Mouse (Mus musculus) mouse trophoblast stem cell (cell line): ENCODE results near the gene Gsta3.
"Not testable (repeated sequence)": the region's sequence is repeated elsewhere in the genome, so short reads cannot be mapped to it uniquely, and the experiment has no call there.

ENCODE experiments used
- in situ Hi-C, 2 experiments: fragments of 300-500 bp; cut with MseI, MboI; formaldehyde crosslinking; loops; 2 replicates in 1 of 2; 3 replicates in 1 of 2; pipeline ENCODE4 v1.15.1; 2025

The Gsta3 gene

DNA sequence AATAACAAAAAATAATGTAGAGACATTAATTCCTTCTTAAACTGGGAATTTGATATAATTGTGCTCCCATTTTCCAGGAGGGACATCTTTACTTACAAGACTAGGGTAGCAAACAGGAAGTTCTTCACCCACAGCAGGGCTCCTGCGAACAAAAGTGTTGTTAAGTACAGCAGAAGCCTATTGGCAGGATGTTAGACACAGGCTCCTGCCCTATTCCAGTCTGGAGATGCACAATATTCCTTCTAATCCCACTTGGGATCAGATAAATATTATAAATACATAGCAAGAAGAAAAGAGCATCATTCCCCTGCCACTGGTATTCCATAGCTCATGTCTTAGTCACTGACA is 12.9 kb downstream of the Gsta3 start:
- in situ Hi-C loops, result no loop called here

DNA sequence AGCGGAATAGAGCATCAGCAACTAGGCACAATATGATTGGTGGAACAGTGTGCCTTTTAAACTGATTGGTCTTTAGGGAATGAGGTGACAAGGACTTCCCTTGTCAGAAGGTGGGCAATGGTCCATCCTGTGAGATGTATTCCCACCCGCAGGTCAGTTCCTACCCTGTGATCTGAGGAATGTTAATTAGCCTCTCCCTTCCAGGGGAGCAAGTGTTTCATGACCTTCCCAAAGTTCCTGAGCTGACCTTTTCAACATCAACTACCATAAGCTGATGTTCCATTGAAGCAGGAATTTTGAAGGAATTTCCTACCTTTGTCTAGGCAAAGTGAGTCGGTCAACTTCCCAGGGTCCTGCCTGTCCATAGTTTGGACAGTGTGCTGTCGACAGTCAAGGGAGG is 13.5 kb downstream of the Gsta3 start:
- in situ Hi-C loops, result no loop called here

DNA sequence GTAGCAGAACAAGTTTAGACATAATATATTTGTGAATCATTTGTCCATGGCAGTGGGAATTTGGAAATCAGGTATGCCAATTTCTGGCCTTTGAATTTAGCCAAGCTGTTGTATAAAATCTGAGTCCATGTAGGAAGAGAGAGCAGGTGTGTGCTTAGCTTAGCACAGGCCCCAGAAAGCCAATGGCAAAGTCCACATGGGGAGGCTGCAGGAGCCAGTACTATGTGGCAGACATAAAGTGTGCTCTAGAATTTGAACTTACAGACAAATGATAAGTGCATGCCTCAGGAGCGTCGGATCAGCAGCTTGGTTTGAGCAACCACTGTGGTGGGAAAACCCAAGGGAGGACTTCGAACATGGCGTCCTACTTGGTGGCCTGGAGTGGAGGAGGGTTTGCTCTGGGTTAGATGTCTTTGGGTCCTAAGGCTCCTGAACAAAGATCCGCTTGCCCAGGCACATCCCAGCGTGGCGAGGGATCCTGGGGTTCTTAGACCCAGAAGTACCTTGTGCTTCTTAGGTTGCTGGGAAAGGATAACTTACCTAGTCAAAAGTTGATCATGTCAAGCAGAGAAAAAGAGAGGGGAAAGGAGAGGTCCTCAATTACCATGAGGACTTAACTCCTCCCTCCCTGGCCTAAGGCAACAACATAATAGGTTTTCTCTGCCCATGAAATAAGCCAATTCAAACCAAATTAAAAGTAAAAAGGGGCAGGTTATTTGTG is 15.4 kb downstream of the Gsta3 start:
- in situ Hi-C loops, result no loop called here

DNA sequence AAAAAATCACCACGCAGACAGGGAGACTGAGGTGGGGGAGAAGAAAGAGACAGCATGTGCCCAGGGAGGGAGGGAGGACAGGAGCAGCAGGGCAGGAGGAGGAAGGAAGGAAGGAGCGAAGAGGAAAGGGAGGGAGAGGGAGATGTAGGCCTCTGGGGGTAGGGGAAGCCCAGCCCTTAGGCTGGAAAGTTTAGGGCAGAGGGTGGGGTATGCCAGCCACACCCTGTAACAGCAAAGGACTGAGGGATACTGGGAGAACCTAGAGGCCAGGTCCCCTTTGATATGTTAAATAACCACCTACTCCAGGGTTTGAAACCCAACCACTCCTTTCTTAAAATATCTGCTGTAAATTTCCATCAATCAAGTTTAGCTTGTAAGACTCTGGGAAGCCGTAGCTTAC is 16.0 kb downstream of the Gsta3 start:
- in situ Hi-C loops, result no loop called here

DNA sequence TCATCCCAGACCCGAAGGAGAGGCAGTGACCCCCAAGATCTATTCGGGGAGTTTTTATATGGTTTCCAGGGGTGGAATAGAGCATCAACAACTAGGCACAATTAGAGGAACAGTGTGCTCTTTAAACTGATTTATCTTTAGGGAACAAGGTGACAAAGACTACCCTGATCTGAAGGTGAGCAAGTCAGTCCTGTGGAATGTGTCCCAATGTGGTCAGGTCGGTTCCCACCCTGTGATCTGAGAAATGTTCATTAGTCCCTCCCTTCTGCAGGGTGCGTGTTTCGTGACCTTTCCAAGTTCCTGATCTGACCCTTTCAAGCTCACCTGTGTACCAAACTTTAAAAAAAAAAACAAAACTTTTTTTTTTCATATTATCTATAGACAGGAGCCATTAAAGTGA is 16.5 kb downstream of the Gsta3 start:
- in situ Hi-C loops, result no loop called here

DNA sequence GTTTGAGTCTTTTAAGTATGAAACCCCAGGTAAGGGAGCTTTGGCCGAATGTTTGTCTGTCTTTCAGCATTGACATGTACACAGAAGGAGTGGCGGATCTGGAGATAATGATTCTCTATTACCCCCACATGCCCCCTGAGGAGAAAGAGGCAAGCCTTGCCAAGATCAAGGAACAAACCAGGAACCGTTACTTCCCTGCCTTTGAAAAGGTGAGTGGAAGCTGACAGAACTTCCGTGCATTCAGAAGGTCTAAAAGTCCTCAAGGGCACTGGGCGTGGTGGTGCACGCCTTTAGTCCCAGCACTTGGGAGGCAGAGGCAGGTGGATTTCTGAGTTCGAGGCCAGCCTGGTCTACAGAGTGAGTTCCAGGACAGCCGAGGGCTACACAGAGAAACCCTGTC is 19.6 kb downstream of the Gsta3 start:
- in situ Hi-C loops, result not testable (repeated sequence)

DNA sequence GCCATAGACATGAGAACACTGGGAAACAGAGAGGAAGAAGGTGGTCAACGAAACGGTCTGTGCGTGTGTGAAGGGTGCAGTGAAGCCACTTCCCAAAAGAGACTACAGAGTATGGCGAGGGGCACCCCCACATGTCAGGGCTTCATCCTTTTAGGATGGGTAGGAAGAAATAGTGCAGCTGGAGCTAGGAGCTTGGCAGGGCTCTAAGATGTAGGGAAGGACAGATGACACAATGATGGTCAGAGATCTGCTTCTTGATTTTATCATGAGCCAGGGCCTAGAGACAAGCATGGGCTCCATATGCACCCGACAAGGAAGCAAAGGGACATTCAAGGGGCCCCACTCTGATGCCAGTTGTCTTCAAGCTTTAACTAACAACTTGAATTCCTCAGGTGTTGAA is 22.0 kb downstream of the Gsta3 start:
- in situ Hi-C loops, result no loop called here

DNA sequence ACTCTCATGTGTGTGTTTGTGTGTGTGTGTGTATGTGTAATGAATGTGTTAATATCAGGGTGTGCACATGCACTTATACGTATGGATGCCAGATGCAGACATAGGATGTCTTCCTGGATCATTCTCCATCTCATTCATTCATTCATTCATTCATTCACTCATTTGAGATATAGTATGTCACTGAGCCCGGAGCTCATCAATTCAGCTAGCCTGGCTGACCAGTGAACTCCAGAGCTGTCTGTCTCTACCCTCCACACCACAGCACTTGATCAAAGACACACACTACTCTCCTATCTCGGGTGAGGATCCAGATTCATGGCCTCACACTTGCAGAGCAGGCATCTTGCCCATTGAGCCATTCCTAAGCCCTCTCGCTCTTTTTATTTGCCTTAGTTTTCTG is 23.6 kb downstream of the Gsta3 start:
- in situ Hi-C loops, result no loop called here

DNA sequence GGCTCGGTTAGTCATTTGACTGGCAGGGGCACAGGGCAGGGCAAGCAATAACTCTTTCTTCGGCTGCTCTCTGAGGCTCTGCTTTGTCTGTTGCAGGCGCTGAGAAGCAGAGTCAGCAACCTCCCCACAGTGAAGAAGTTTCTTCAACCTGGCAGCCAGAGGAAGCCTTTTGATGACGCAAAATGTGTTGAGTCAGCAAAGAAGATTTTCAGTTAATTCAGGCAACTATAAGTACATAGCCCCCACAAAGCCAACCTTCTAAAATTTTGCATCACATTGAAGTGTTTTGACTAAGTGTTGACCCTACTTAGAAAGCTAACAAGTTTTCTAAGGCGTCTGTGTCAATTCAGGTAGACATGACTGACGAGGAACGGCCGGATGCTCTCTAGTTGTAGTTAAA is 24.4 kb downstream of the Gsta3 start:
- in situ Hi-C loops, result no loop called here

DNA sequence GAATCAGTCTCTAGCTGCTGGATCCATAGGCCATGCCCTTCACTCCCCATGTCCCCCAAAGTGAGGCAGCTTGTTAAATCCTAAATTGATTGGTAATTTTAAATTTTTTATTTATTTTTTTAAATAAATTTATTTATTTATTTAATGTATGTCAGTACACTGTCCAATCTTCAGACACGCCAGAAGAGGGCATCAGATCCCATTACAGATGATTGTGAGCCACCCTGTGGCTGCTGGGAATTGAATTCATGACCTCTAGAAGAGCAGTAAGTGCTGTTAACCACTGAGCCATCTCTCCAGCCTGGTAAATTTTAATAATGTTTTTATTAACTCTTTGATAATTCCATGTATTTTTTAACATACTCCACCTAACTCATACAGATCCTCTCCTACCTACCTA is 26.4 kb downstream of the Gsta3 start:
- in situ Hi-C loops, result no loop called here

DNA sequence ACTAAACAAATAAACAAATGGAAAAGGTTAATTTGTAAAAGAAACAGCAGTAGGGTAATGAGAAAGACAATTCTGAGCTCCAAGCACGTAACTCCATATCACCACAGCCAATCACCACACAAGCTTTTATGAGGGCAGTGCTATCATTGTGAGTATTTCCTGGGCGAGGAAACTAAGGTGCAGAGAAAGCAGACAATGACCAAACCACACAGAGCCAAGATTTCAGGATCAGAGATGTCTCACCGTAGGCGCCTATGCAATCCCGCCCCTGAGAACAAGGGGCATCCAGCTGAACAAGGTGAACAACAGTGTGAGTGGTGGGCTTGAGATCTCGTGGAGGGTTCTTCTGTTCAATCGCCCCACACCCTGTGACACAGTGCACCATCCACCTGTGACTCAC is 27.1 kb downstream of the Gsta3 start:
- in situ Hi-C loops, result not testable (repeated sequence)

DNA sequence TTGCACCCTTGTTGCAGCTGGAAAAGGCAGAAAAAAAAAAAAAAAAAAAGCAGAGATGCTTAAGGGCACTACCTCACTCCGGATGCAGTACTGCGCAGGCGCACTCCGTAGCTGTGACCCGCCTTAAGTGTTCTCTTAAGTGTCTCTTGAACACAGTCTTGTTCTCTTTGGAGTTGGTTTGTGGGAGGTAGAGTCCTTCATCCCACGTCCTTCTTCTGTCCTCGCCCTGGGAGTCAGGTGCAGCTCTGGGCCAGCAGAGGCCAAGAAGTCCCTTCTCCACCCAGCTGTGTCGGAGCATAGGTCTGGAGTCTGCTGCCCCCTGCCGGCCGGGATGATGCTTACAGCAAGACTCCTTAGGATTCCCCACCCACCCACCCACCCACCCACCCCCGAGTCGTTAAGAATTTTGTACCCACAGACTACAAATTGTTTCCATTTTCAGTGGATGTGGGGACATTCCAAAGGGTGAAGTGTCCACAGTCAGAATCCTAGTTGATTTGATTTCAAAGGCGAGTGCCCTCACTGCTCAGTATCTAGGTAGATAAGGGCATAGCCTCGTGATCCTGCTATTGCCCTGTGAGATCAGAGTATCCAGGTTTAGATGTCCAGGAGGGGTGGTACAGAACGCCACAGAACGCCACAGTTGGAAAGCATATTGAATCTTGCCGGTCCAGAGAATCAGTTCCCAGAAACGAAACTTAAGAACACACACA is 31.1 kb downstream of the Gsta3 start:
- in situ Hi-C loops, result loop anchor here in 1 of 2 experiments (5.0 kb wide), 1 partner anchor 54 kb away; the partner anchor contains the start of gene Tmem14a

DNA sequence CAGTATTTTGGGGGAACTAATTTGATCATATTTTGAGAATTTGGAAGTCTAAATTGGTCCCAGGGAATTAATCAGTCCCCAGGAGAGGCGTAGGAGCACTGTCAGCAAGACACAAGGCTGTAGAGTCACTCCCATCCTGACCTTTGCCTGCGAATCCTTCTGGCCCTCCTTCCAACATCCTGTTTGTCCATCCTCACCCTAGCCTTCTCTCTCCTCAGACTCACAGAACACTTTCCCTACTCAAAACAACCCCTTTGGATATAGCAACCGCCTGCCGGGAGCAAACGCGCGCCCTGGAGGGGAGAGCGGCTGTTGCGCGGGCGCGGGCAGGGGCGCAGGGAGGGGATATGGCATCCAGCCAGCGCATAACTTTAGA is 31.7 kb downstream of the Gsta3 start:
- in situ Hi-C loops, result loop anchor here in 1 of 2 experiments (5.0 kb wide), 1 partner anchor 55 kb away; the partner anchor contains the start of gene Tmem14a

DNA sequence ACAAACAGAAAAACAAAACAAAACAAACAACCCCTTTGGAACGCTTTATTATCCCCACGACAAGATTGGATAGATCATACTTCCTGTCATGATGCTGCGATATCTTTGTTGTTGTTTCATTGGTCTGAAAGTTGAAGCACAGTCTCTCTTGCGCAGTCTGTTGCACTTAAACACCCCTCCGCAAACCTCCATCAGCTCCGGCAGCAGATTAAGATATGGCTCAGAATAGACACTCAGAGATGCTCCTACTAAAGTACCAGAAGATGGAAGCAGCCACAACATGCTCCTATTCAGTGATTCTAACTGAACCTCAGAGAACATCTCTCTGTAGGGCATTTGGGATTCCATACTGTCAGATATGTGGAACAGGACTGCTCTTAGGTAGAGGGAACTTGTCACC is 32.7 kb downstream of the Gsta3 start:
- in situ Hi-C loops, result loop anchor here in 1 of 2 experiments (5.0 kb wide), 1 partner anchor 56 kb away; the partner anchor contains the start of gene Tmem14a

DNA sequence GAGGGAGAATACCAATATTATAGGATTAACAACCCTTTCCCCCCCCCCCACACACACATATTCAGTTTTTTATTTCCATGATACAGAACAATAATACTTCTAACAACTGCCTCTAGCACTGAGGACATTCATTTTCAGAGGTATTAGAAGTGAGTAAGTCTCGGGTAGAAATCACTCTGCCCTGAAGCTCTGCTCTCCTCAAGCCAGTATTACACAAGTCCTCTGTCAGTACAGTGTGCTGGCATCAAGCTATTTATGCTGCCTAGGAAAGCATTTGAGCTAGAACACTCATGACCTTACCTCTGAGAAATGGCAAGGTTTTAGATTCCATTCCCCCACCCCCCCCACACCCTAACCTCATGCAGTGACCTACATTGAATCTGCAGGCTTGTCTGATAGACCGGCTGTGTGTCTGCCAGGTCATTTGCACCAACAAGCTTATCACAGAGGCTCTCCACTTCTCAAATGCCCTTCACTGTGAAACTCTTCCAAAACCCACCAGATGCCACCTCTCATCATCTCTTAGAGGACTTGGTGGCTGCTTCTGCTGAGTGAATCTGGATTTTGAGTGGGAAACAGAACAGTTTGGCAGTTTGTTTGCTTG is 34.1 kb downstream of the Gsta3 start:
- in situ Hi-C loops, result loop anchor here in 1 of 2 experiments (5.0 kb wide), 1 partner anchor 57 kb away; the partner anchor contains the start of gene Tmem14a

DNA sequence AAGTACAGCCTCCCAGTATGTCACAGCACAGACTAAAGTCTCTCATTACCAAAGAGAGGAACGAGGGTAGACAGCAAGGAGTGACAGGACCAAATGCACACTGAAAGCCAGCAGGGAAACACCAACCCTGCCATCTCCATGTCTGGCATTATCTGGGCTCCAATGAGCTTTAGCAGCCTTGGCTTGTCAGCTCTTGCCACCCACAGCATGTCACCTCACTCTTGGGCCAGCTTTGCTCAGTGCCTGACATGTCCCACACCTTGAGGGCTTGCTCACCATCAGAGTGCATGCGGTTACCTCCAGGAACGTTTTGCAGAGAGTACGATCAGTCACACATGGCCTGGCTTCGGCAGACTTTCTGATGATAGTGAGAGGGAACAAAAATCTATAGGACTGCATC is 35.0 kb downstream of the Gsta3 start:
- in situ Hi-C loops, result not testable (repeated sequence)

DNA sequence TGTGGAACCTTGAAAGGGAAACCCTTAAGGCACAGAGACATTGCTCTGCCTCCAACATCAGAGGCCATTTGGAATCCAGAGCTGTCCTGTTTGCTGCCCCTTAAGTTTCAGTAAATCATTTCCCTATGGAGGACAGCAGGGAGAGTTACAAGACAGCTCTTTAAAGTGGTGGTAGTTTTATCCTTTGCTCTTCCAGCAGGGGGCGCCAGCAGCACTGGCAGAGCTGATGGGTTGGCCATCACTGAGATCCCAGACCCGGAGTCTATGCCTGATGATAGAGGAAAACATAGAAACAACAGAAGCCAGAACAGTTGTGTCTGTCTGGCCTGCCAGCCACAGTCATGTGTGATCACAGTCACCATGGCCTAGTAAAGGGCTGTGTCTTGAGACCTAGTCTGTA is 35.8 kb downstream of the Gsta3 start:
- in situ Hi-C loops, result not testable (repeated sequence)

DNA sequence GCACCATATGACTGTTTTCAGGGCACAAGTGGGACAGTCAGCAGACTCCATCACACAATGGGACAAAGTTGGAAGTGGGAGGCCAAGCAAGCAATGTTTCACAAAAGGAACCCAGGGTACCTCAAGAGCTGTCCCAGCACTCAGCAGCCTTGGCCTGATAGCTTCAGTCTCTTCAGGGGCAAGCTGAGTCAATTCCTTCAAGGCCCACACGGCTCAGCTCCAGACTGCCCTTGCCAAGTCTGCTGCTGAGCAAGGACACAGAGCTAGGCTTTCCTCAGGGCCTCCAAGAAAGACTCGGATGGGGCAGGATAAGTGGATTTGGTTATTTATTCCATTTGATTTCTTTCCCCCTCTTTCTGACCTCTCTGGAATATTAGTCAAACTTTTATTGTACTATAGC is 39.9 kb downstream of the Gsta3 start:
- in situ Hi-C loops, result no loop called here

DNA sequence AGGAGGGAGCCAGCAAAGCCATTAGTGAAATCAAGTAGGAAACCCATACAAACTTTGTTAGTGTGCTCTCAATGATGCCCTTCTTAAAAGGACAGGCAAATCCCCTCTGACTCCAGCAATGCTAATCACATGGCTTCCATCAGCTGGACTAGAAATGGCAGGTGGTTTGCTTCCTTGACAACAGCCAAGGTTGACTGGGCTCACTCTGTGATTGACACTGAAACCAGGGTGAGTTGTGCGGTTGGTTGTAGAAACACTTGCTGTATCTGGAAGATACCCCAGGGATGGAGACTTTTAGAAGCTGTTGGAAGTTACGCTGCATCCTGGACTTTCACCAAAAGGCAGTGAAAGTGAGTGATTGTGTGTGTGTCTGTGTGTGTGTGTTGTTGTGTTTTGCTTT is 44.3 kb downstream of the Gsta3 start:
- in situ Hi-C loops, result loop anchor here in 1 of 2 experiments (5.0 kb wide), 1 partner anchor 77 kb away; no protein-coding TSS in a partner anchor

DNA sequence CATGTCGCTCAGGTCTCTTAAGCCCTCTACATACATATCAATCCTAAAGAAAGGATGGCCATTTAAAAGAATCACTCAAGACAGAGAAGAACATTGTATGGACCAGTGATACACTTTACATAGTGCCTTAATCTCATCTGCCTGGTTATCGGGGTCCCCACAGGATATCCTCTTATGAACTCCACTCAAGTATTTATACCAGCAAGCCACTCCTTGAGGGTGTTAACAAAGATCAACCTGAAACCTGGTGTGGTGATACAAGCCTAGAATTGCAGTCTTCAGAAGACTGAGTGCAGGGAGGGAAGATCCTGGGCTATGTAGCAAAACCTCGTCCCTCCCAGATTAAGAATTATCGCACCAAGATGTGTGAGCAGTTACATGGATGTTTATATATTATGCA is 51.0 kb downstream of the Gsta3 start:
- in situ Hi-C loops, result no loop called here

DNA sequence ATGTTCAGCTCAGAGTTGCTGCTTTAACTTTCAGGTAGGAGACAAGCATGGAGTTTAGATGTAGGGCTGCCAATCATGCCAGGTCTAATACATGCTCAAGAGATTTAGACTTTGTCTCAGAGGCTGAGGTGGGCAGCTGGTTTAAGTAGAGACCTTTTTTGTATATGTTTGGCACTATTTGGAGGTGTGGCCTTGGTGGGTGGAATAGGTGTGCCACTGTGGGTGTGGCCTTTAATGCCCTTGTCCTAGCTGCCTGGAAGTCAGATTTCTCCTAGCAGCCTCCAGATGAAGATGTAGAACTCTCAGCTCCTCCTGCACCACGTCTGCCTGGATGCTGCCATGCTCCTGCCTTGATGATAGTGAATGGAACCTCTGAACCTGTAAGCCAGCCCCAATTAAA is 52.2 kb downstream of the Gsta3 start:
- in situ Hi-C loops, result no loop called here

DNA sequence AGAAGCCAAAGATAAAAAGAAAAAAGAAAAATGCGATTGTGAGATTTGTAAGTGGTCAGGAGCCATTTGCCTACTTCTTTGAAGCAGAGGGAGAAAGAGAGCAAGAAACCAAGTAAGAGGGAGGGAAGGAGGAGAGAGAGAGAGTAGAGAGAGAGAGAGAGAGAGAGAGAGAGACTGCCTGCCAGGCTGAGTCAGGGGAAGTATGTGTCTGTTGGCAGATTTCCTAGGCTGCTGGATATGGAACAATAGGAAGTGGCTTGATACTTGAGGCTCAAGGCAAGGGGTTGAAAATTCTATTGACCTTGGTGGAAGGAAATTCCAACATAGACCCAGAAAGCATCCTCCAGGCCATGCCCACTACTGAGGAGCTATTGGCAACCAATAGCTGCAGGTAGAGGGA is 55.8 kb downstream of the Gsta3 start:
- in situ Hi-C loops, result no loop called here

DNA sequence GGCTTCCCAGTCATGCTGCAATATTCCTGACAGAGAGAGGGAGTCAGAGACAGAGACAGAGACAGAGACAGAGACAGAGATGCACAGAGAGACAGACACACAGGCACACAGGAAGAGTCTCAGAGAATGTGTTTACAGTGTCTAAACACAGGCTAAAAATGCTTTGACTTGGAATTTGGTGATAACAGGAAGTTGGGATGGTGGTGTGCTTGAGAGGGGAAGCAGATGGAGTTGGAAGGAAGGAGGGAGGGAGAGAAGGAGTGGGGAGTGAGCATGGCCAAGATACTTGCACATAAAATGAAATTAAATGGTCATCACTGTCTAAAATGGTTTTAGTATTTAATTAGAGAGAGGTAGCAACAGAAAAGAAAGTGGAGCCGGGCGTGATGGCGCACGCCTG is 57.7 kb downstream of the Gsta3 start:
- in situ Hi-C loops, result no loop called here
